Mouse (Mus musculus) gastrocnemius, adult 2 months (tissue): ENCODE measurements around the gene Olfr1040. TPM values are rescaled to one million over a fixed set of nuclear protein-coding genes. Genes with fewer than 3 reads are reported as not detected.
"Not testable (repeated sequence)": the region's sequence is repeated elsewhere in the genome, so short reads cannot be mapped to it uniquely, and the experiment has no call there.

Experiments used
- DNase-seq: peaks from one replicate; pipeline ENCODE4 v3.0.0; 2022
- H3K27ac ChIP-seq: fragments of 200-600 bp; 2 replicates; pipeline ENCODE4 v1.8.1; 2022; ENCODE audit warnings: mild to moderate bottlenecking
- H3K4me3 ChIP-seq: fragments of 200-600 bp; 2 replicates; pipeline ENCODE4 v1.8.1; 2022; ENCODE audit warnings: mild to moderate bottlenecking, moderate library complexity
- CTCF ChIP-seq: fragments of 200-600 bp; IDR thresholded peaks from 2 replicates; pipeline ENCODE4 v1.8.1; 2022; ENCODE audit warnings: antibody characterized with exemption, mild to moderate bottlenecking, moderate library complexity
- intact Hi-C: fragments of 180-260 bp; cut with DNase I; formaldehyde crosslinking; loops from one replicate; pipeline ENCODE4 v1.15.1; 2025
- long read RNA-seq, 2 experiments: library from polyadenylated mRNA; stranded (forward); transcript quantifications; one replicate each; pipeline ENCODE4 v2.0.0; 2021
- total RNA-seq, 2 experiments: library from RNA; stranded (reverse); gene quantifications; 2 replicates each; pipeline ENCODE4 v1.2.3; 2021

Olfr1040 gene
- not detected for total RNA-seq
- long read RNA-seq, experiment 1: 0 reads
- long read RNA-seq, experiment 2: 0 reads

- intact Hi-C loops: no loop called here
- TF ChIP-seq CTCF: no peak
- Histone ChIP-seq H3K4me3 (no peak within 1 kb of the TSS), H3K27ac (no peak within 1 kb of the TSS)
- no peak for DNase-seq
Observed at GRCm38 (mm10) chr2:86146632-86147031, at the start of gene Olfr1040. Gene Olfr1040, minus strand, starts transcription at chr2:86146732.

GRCm38 (mm10) chr2:86195863-86196262 lies 49.3 kb upstream of the Olfr1040 start:
- H3K27ac ChIP-seq: no peak overlapping the region
- H3K4me3 ChIP-seq: no peak overlapping the region
- intact Hi-C loops: no loop called here
- no peak for DNase-seq
- no peak for TF ChIP-seq CTCF

- intact Hi-C loops: no loop called here
- no peak for DNase-seq
- Histone ChIP-seq H3K4me3 (no peak within 1 kb of the TSS), H3K27ac (no peak within 1 kb of the TSS)
- no peak for TF ChIP-seq CTCF
Observed at GRCm38 (mm10) chr2:86185583-86185982, 39.1 kb upstream of the Olfr1040 start, which contains the start of gene Olfr52. Gene Olfr52, minus strand, starts transcription at chr2:86185683.

GRCm38 (mm10) chr2:86179950-86180349 lies 33.4 kb upstream of the Olfr1040 start:
- intact Hi-C loops: no loop called here
- no peak for TF ChIP-seq CTCF
- DNase-seq: no peak
- H3K4me3 ChIP-seq: no peak overlapping the region
- no peak overlapping the region for H3K27ac ChIP-seq

GRCm38 (mm10) chr2:86177720-86178119 lies 31.2 kb upstream of the Olfr1040 start, which contains the start of gene Olfr1044:
Gene Olfr1044, minus strand, starts transcription at chr2:86177820.
- no peak within 1 kb of the TSS for H3K27ac ChIP-seq
- TF ChIP-seq CTCF: no peak

GRCm38 (mm10) chr2:86175422-86175821 lies 28.9 kb upstream of the Olfr1040 start:
- H3K27ac ChIP-seq, intact Hi-C loops, DNase-seq, H3K4me3 ChIP-seq: not testable (repeated sequence)

More at GRCm38 (mm10) chr2:86177720-86178119, 31.2 kb upstream of the Olfr1040 start, which contains the start of gene Olfr1044:
- DNase-seq: no peak
- H3K4me3 ChIP-seq: no peak within 1 kb of the TSS
- intact Hi-C loops: no loop called here

DNA sequence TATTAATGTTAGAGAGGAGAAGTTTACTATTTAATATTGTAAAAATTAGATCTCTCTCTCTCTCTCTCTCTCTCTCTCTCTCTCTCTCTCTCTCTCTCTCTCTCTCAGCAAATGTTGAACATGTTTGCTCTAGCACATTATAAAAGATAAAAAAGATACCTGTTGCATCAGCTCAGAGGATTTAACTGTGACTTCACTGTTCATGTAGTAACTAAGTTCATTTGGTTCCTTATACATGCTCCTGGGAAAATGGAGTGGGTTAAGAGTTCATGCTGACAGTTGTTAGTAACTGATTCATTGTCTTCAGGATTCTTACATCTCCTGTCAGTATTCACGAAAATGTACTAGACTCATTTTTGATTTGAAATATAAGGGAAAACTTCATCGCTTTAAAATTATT lies 20.9 kb upstream of the Olfr1040 start, which contains the start of gene Olfr1043:
Olfr1043 (minus strand) TSS at position 101 of the 400 bp plus-strand sequence.
- TF ChIP-seq CTCF: no peak
- intact Hi-C loops: no loop called here
- Histone ChIP-seq H3K4me3 (no peak within 1 kb of the TSS), H3K27ac (no peak within 1 kb of the TSS)
- DNase-seq: no peak

- H3K27ac ChIP-seq: no peak within 1 kb of the TSS
- intact Hi-C loops: no loop called here
- H3K4me3 ChIP-seq: no peak within 1 kb of the TSS
- no peak for DNase-seq
- no peak for TF ChIP-seq CTCF
Observed at GRCm38 (mm10) chr2:86161738-86162137, 15.2 kb upstream of the Olfr1040 start, which contains the start of gene Olfr1042. Gene Olfr1042, minus strand, starts transcription at chr2:86161838.

DNA sequence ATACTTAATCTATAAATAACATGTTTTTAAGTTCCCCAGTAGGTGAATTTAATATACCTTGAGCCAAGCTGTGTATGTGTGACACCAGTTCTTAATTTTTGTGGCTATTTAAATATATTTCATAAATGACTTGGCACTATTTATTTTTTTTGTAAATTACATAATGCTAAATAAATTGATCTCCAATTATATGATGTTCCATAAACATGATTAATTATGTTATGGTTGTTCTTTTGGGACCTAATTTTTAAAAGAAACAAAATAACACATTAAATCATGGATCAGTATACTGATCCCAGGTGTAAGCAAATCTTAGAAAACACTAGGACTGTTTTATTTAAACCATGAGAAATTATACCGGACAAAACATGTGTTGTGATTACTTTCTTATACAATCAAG lies 10.7 kb downstream of the Olfr1040 start, which contains the start of gene Olfr1039:
Olfr1039 (minus strand) TSS at position 101 of the 400 bp plus-strand sequence.
- H3K27ac ChIP-seq: no peak within 1 kb of the TSS
- intact Hi-C loops: no loop called here
- DNase-seq: no peak
- no peak for TF ChIP-seq CTCF
- H3K4me3 ChIP-seq: no peak within 1 kb of the TSS

Other genes with a start within 250 kb of the Olfr1040 start
- not detected for gene Olfr1024, start 241.7 kb downstream of the Olfr1040 start, total RNA-seq
- not detected for gene Olfr1025-ps1, start 231.5 kb downstream of the Olfr1040 start, total RNA-seq
- not detected for gene Olfr1026, start 225.2 kb downstream of the Olfr1040 start, total RNA-seq
- not detected for gene Olfr1028, start 196.3 kb downstream of the Olfr1040 start, total RNA-seq
- gene Olfr1029, start 172.8 kb downstream of the Olfr1040 start, total RNA-seq: not detected
- not detected for gene Olfr1030, start 167.5 kb downstream of the Olfr1040 start, total RNA-seq
- gene Olfr1031, start 156.4 kb downstream of the Olfr1040 start, total RNA-seq: not detected
- not detected for gene Olfr1032, start 141.2 kb downstream of the Olfr1040 start, total RNA-seq
- under 1 TPM in 1 of 2 experiments, not detected in 1; 0.14 TPM for gene Olfr1033, start 126.1 kb downstream of the Olfr1040 start, total RNA-seq
- gene Olfr1034, start 100.9 kb downstream of the Olfr1040 start, total RNA-seq: not detected
- gene Olfr1036, start 72.7 kb downstream of the Olfr1040 start, total RNA-seq: not detected
- gene Olfr1037, start 59.3 kb downstream of the Olfr1040 start, total RNA-seq: not detected
- not detected for gene Olfr1039, start 10.8 kb downstream of the Olfr1040 start, total RNA-seq
- not detected for gene Olfr1042, start 15.1 kb upstream of the Olfr1040 start, total RNA-seq
- gene Olfr1043, start 20.8 kb upstream of the Olfr1040 start, total RNA-seq: not detected
- not detected for gene Olfr1044, start 31.1 kb upstream of the Olfr1040 start, total RNA-seq
- gene Olfr52, start 39.0 kb upstream of the Olfr1040 start, total RNA-seq: not detected
- gene Olfr1045, start 56.3 kb upstream of the Olfr1040 start, total RNA-seq: not detected
- not detected for gene Olfr1046, start 72.6 kb upstream of the Olfr1040 start, total RNA-seq
- gene Olfr1047, start 84.7 kb upstream of the Olfr1040 start, total RNA-seq: not detected
- not detected for gene Olfr1048, start 93.6 kb upstream of the Olfr1040 start, total RNA-seq
- gene Olfr1049, start 111.6 kb upstream of the Olfr1040 start, total RNA-seq: not detected
- not detected for gene Olfr1051, start 132.4 kb upstream of the Olfr1040 start, total RNA-seq
- not detected for gene Olfr1052, start 145.7 kb upstream of the Olfr1040 start, total RNA-seq
- gene Olfr1053, start 168.6 kb upstream of the Olfr1040 start, total RNA-seq: not detected
- not detected for gene Olfr1054, start 188.7 kb upstream of the Olfr1040 start, total RNA-seq
- not detected for gene Olfr1055, start 203.6 kb upstream of the Olfr1040 start, total RNA-seq
- gene Olfr1056, start 215.7 kb upstream of the Olfr1040 start, total RNA-seq: not detected
- not detected for gene Olfr1057, start 231.7 kb upstream of the Olfr1040 start, total RNA-seq
- not detected for gene Olfr1058, start 241.8 kb upstream of the Olfr1040 start, total RNA-seq